Mouse (Mus musculus) midbrain, embryonic 15.5 days (tissue): ENCODE measurements around the gene Nodal. TPM values are rescaled to one million over a fixed set of nuclear protein-coding genes. Genes with fewer than 3 reads are reported as not detected.
"Not testable (repeated sequence)": the region's sequence is repeated elsewhere in the genome, so short reads cannot be mapped to it uniquely, and the experiment has no call there.

ENCODE experiments used
- ATAC-seq: fragments of 200-750 bp; cut with Nextera tagmentation; replicated peaks from 2 replicates; pipeline ENCODE4 v1.8.0; 2017; ENCODE audit warnings: moderate TSS enrichment
- H3K27ac ChIP-seq: fragments of 300-500 bp; sonication (generic); 2 replicates; pipeline ENCODE4 v1.5.1; 2015; ENCODE audit warnings: mild to moderate bottlenecking, inconsistent platforms
- H3K27me3 ChIP-seq: fragments of 300-500 bp; sonication (generic); replicated peaks from 2 replicates; pipeline ENCODE4 v1.6.1; 2015; ENCODE audit warnings: inconsistent platforms
- H3K36me3 ChIP-seq: fragments of 300-500 bp; sonication (generic); replicated peaks from 2 replicates; pipeline ENCODE4 v1.6.1; 2015; ENCODE audit warnings: inconsistent platforms
- H3K4me1 ChIP-seq: fragments of 300-500 bp; sonication (generic); 2 replicates; pipeline ENCODE4 v1.6.1; 2015; ENCODE audit warnings: inconsistent platforms
- H3K4me2 ChIP-seq: fragments of 300-500 bp; sonication (generic); 2 replicates; pipeline ENCODE4 v1.6.1; 2015; ENCODE audit warnings: inconsistent platforms, mild to moderate bottlenecking, moderate library complexity
- H3K4me3 ChIP-seq: fragments of 300-500 bp; sonication (generic); 2 replicates; pipeline ENCODE4 v1.5.1; 2015; ENCODE audit warnings: mild to moderate bottlenecking, inconsistent platforms
- H3K9ac ChIP-seq: fragments of 300-500 bp; sonication (generic); 2 replicates; pipeline ENCODE4 v1.6.1; 2015; ENCODE audit warnings: mild to moderate bottlenecking, inconsistent platforms
- H3K9me3 ChIP-seq: fragments of 300-500 bp; sonication (generic); 2 replicates; pipeline ENCODE4 v1.6.1; 2016; ENCODE audit warnings: inconsistent platforms
- WGBS: fragments of 180-500 bp; shearing (Covaris S2); methylation state at CpG from one replicate; pipeline ENCODE4 v1.1.7; 2015; ENCODE audit warnings: mixed read lengths; 5-methylcytosine and 5-hydroxymethylcytosine counted together
- polyA plus RNA-seq: library from polyadenylated mRNA; unstranded; fragments of >200 nt; fragmentation: Nextera tagmentation; extraction: Ambion mirVana; gene quantifications from 2 replicates; pipeline ENCODE4 v1.2.1, GENCODE M21; 2015

The Nodal gene
- polyA plus RNA-seq, 1 experiment from 2014 or later: 0.10 TPM

GRCm38 (mm10) chr10:61443876-61444275, 26.1 kb downstream of the Nodal start:
- H3K27ac ChIP-seq: no peak overlapping the region

GRCm38 (mm10) chr10:61445016-61445415, 27.2 kb downstream of the Nodal start:
- H3K9me3 ChIP-seq: no peaks in the 10 kb centered on the region

More at GRCm38 (mm10) chr10:61443876-61444275, 26.1 kb downstream of the Nodal start:
- 76% methylated on average over 1 of the region's 1 CpGs for WGBS
- ATAC-seq: no peak
- H3K9ac ChIP-seq: no peak overlapping the region
- no peak overlapping the region for H3K4me3 ChIP-seq
- no peaks in the 10 kb centered on the region for H3K36me3 ChIP-seq
- H3K4me2 ChIP-seq: no peak overlapping the region
- peaks cover 56% of the 10 kb centered on the region for H3K4me1 ChIP-seq
- no peaks in the 10 kb centered on the region for H3K27me3 ChIP-seq
- no peaks in the 10 kb centered on the region for H3K9me3 ChIP-seq

DNA sequence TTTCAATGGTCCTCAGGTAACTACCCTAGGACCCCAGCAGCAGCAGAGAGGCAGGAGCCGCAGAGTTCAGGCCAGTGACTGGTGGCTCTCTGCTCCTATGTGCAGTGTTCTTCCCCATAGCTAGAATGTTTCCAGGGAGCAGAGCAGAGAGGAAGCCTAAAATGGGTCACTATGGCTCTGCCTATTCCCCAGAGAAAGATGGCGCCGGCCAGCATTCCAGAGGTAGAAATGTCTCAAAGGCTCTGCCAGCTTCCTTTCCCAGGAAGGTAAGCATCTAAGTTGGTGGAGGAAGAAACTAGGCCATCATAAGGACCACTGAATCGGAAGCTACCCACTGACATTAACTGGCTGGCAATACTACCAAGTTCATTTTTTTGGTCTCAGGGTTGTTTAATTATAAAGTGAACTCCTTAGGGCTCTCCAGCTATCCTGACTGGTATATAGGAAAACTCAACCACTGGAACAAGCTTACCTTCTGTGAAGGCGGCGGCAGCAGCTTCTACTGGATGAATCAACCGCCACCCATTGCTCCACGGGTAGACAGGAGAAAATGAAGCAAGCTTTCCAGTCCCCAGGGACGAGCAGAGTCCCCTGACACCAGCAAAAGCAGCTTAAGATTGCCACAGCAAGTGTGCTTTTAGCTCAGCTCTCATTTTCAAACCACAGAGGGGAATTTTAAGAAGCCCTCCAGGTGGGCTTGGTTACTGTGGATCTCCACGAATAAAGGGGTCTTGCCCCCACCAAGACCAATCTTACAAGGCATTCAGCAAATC, 30.0 kb downstream of the Nodal start:
- WGBS: 73% methylated on average over 10 of the region's 10 CpGs
- H3K9ac ChIP-seq: no peak overlapping the region
- H3K4me1 ChIP-seq: peaks cover 82% of the 10 kb centered on the region

More at GRCm38 (mm10) chr10:61445016-61445415, 27.2 kb downstream of the Nodal start:
- Histone ChIP-seq H3K27ac (no peak overlapping the region), H3K4me1 (peaks cover 68% of the 10 kb centered on the region), H3K9ac (no peak overlapping the region), H3K36me3 (no peaks in the 10 kb centered on the region), H3K4me2 (no peak overlapping the region), H3K4me3 (no peak overlapping the region), H3K27me3 (no peaks in the 10 kb centered on the region)
- ATAC-seq: no peak
- WGBS: 84% methylated on average over 3 of the region's 3 CpGs

DNA sequence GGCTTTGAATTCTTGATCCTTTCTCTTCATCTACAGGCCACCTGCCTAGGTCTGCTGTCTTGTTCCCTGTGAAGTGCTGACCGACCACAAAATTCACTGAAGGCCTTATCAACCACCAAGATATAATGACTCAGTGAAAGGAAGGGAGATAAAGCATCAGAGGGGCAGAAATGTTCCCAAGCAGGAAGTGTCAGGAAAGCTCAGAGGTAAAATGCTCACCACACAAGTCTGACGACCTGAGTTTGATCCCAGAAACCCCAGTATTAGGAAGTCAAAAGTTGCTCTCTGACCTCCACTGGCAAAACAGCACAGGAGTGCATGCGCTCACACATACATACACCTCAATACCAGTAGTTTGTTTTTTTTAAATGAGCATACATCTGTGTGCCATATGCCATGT, 31.1 kb downstream of the Nodal start:
- H3K4me2 ChIP-seq: no peak overlapping the region
- H3K9ac ChIP-seq: no peak overlapping the region
- WGBS: 89% methylated on average over 3 of the region's 3 CpGs
- ATAC-seq: no peak
- H3K4me1 ChIP-seq: peaks cover 71% of the 10 kb centered on the region
- H3K9me3 ChIP-seq: no peaks in the 10 kb centered on the region
- H3K4me3 ChIP-seq: no peak overlapping the region
- no peak overlapping the region for H3K27ac ChIP-seq
- H3K27me3 ChIP-seq: no peaks in the 10 kb centered on the region
- H3K36me3 ChIP-seq: no peaks in the 10 kb centered on the region

More for the DNA sequence above, 30.0 kb downstream of the Nodal start:
- Histone ChIP-seq H3K4me2 (no peak overlapping the region), H3K27ac (no peak overlapping the region), H3K27me3 (no peaks in the 10 kb centered on the region), H3K4me3 (no peak overlapping the region), H3K9me3 (no peaks in the 10 kb centered on the region), H3K36me3 (no peaks in the 10 kb centered on the region)
- ATAC-seq: no peak

DNA sequence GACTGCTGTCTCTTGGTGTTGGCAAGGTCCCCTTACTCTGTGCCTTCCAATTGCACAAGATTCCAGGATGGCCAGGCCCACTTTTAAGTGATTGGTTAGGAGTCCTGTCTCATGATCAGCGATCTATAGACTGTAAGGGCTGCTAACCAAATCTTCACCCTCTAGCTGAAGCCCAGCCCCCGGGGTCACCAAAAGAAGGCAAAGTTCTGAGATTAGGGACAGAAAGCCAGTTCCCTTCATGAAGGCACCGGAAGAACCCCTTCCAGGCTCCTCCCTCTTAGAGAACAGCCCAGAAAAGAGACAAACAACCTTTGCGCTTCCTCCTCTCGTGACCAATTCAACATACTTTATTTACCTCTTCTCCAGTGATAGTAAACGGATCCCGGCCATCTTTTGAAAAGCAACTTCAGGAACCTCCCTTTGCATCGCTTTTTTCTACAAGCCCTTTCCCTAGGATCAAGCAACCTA, 33.7 kb downstream of the Nodal start:
- 7% methylated on average over 8 of the region's 8 CpGs for WGBS
- H3K9me3 ChIP-seq: no peaks in the 10 kb centered on the region
- H3K4me1 ChIP-seq: peaks cover 50% of the 10 kb centered on the region
- peak overlapping the region; percentile 75 for H3K9ac ChIP-seq
- no peak for ATAC-seq
- H3K27ac ChIP-seq: peak overlapping the region; percentile 78
- H3K4me3 ChIP-seq: peak overlapping the region; percentile 98
- peak overlapping the region; percentile 78 for H3K4me2 ChIP-seq
- H3K27me3 ChIP-seq: no peaks in the 10 kb centered on the region
- H3K36me3 ChIP-seq: no peaks in the 10 kb centered on the region

- H3K9ac ChIP-seq: peak overlapping the region; percentile 75
- H3K27me3 ChIP-seq: no peaks in the 10 kb centered on the region
- H3K4me2 ChIP-seq: peak overlapping the region; percentile 78
- peaks cover 44% of the 10 kb centered on the region for H3K4me1 ChIP-seq
- no peaks in the 10 kb centered on the region for H3K9me3 ChIP-seq
- ATAC-seq: peak; percentile 65
- no peaks in the 10 kb centered on the region for H3K36me3 ChIP-seq
- peak overlapping the region; percentile 78 for H3K27ac ChIP-seq
- peak overlapping the region; percentile 98 for H3K4me3 ChIP-seq
- under 1% methylated on average over 49 of the region's 62 CpGs for WGBS
Observed at GRCm38 (mm10) chr10:61451931-61452617, 34.3 kb downstream of the Nodal start.

DNA sequence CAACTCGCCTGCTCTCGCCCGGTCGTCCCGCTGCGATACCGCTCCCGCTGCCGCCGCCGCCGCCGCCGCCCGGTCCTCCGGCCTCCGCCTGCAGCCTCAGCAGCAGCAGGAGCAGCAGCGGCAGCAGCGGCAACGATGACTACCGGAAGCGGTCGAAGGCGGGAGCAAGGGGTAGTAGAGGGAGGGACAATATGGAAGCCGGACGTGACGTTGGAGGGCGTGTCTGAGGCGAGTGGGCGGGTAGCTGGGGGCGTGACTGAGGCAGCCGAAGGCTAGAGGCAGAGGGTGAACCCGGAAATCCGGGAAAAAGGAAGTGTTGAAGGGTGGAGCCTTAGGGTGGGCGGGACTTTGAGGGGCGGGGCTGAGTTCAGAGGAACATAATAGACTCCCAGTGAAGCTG, 34.9 kb downstream of the Nodal start, which contains the start of gene Eif4ebp2:
Gene Eif4ebp2, minus strand, starts transcription at position 17 of the 400 bp plus-strand sequence.
- peak within 1 kb of the TSS; percentile 75 for H3K9ac ChIP-seq
- peak within 1 kb of the TSS; percentile 98 for H3K4me3 ChIP-seq
- peak within 1 kb of the TSS; percentile 78 for H3K27ac ChIP-seq
- H3K36me3 ChIP-seq: no peaks in the 10 kb centered on the region
- peak within 1 kb of the TSS; percentile 78 for H3K4me2 ChIP-seq
- H3K4me1 ChIP-seq: peaks cover 39% of the 10 kb centered on the region
- H3K27me3 ChIP-seq: no peaks in the 10 kb centered on the region
- 0% methylated on average over 24 of the region's 36 CpGs for WGBS
- no peaks in the 10 kb centered on the region for H3K9me3 ChIP-seq
- peak; percentile 99 for ATAC-seq

DNA sequence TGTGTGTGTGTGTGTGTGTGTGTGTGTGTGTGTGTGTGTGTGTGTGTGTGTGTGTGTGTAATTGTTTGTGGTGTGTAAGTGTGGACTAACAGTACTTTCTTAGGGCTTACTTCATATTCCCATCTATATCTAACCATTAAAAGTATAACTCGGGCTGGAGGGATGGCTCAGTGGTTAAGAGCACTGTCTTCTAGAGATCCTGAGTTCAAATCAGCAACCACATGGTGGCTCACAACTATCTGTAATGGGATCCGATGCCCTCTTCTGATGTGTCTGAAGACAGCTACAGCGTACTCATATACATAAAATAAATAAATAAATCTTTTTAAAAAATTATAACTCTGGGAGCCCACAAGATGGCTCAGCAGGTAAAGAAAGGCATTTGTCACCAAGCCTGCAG, 35.4 kb downstream of the Nodal start:
- WGBS: 78% methylated on average over 3 of the region's 3 CpGs
- not testable (repeated sequence) for H3K27ac ChIP-seq, H3K9me3 ChIP-seq, H3K27me3 ChIP-seq, H3K9ac ChIP-seq, H3K36me3 ChIP-seq
- ATAC-seq: peak; percentile 28
- peaks cover 33% of the 10 kb centered on the region for H3K4me1 ChIP-seq
- peak overlapping the region; percentile 78; the same call in 1 of the 2 replicates for H3K4me2 ChIP-seq
- H3K4me3 ChIP-seq: 0 out of 2 replicates have a peak overlapping the region, but pooled peaks have one; percentile 98

DNA sequence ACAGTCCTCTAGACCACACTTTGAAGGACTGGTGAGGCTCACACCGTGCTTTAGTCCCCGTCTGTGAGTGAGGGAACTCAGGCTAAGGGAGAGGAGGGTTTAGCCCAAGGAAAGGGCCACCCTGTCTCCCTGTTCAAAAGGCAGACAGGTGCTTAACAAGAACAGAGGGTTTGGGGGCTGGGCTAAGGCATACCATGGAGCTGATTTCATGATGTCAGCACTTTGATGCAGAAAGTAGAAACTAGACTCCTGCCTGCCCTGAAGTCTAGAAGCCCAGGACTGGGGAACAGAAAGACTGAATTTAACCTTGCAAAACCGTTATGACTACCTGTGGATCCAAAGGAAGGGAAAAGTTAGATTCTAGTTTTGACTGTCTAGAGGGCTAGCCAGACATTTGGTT, 39.4 kb downstream of the Nodal start:
- no peaks in the 10 kb centered on the region for H3K36me3 ChIP-seq
- H3K4me2 ChIP-seq: no peak overlapping the region
- 61% methylated on average over 3 of the region's 3 CpGs for WGBS
- no peak overlapping the region for H3K9ac ChIP-seq
- H3K4me1 ChIP-seq: no peaks in the 10 kb centered on the region
- H3K9me3 ChIP-seq: no peaks in the 10 kb centered on the region
- H3K27ac ChIP-seq: no peak overlapping the region
- H3K4me3 ChIP-seq: no peak overlapping the region
- no peak for ATAC-seq
- H3K27me3 ChIP-seq: no peaks in the 10 kb centered on the region

GRCm38 (mm10) chr10:61465009-61465408, 47.2 kb downstream of the Nodal start:
- Histone ChIP-seq H3K4me1 (no peaks in the 10 kb centered on the region), H3K27me3 (no peaks in the 10 kb centered on the region), H3K9me3 (no peaks in the 10 kb centered on the region), H3K4me2 (no peak overlapping the region), H3K9ac (no peak overlapping the region), H3K36me3 (no peaks in the 10 kb centered on the region), H3K4me3 (no peak overlapping the region), H3K27ac (no peak overlapping the region)
- WGBS: 83% methylated on average over 4 of the region's 4 CpGs
- ATAC-seq: no peak

GRCm38 (mm10) chr10:61466242-61466641, 48.5 kb downstream of the Nodal start:
- ATAC-seq: no peak
- no peaks in the 10 kb centered on the region for H3K9me3 ChIP-seq
- H3K36me3 ChIP-seq: no peaks in the 10 kb centered on the region
- no peaks in the 10 kb centered on the region for H3K4me1 ChIP-seq
- no peaks in the 10 kb centered on the region for H3K27me3 ChIP-seq
- H3K27ac ChIP-seq: no peak overlapping the region
- no peak overlapping the region for H3K4me2 ChIP-seq
- 69% methylated on average over 8 of the region's 8 CpGs for WGBS
- H3K9ac ChIP-seq: no peak overlapping the region
- no peak overlapping the region for H3K4me3 ChIP-seq

GRCm38 (mm10) chr10:61466873-61467272, 49.1 kb downstream of the Nodal start:
- Histone ChIP-seq H3K4me3 (no peak overlapping the region), H3K4me2 (no peak overlapping the region), H3K9me3 (no peaks in the 10 kb centered on the region), H3K9ac (no peak overlapping the region), H3K27me3 (no peaks in the 10 kb centered on the region), H3K36me3 (no peaks in the 10 kb centered on the region), H3K4me1 (no peaks in the 10 kb centered on the region), H3K27ac (no peak overlapping the region)
- WGBS: 20% methylated on average over 5 of the region's 5 CpGs
- peak; percentile 30; the same call in 1 of the 2 replicates for ATAC-seq
